Mouse (Mus musculus) stomach, postnatal 0 days (tissue): Measurements from ENCODE around the gene Hes2. TPM values are rescaled to one million over a fixed set of nuclear protein-coding genes. Genes with fewer than 3 reads are reported as not detected.
A peak's percentile ranks its signal among the peaks of the same experiment; 100 is the strongest.

Experiments
- ATAC-seq: fragments of 200-750 bp; cut with Nextera tagmentation; 2 replicates; pipeline ENCODE4 v1.8.0; 2017; ENCODE audit not compliant: low FRiP score, low TSS enrichment
- DNase-seq: peaks from one replicate; pipeline ENCODE4 v3.0.0-alpha.2; 2016; ENCODE audit warnings: low spot score
- H3K27ac ChIP-seq: fragments of 300-500 bp; sonication (generic); replicated peaks from 2 replicates; pipeline ENCODE4 v1.5.1; 2014; ENCODE audit warnings: mild to moderate bottlenecking, control low read depth
- H3K27me3 ChIP-seq: fragments of 300-500 bp; sonication (generic); 2 replicates; pipeline ENCODE4 v1.6.1; 2014; ENCODE audit warnings: low read length; ENCODE audit not compliant: control insufficient read depth, insufficient read depth
- H3K36me3 ChIP-seq: fragments of 300-500 bp; sonication (generic); 2 replicates; pipeline ENCODE4 v1.6.1; 2014; ENCODE audit warnings: low read length, mixed read lengths; ENCODE audit not compliant: control insufficient read depth, insufficient read depth
- H3K4me1 ChIP-seq: fragments of 300-500 bp; sonication (generic); replicated peaks from 2 replicates; pipeline ENCODE4 v1.6.1; 2014; ENCODE audit warnings: antibody characterized with exemption; ENCODE audit not compliant: control insufficient read depth, insufficient read depth
- H3K4me2 ChIP-seq: fragments of 300-500 bp; sonication (generic); replicated peaks from 2 replicates; pipeline ENCODE4 v1.6.1; 2014; ENCODE audit warnings: low read depth, mild to moderate bottlenecking, control low read depth, moderate library complexity
- H3K4me3 ChIP-seq: fragments of 300-500 bp; sonication (generic); 2 replicates; pipeline ENCODE4 v1.5.1; 2014; ENCODE audit warnings: low read depth, low read length, control low read depth
- H3K9ac ChIP-seq: fragments of 300-500 bp; sonication (generic); 2 replicates; pipeline ENCODE4 v1.6.1; 2014; ENCODE audit warnings: mild to moderate bottlenecking, low read length, control low read depth, mixed read lengths
- H3K9me3 ChIP-seq: fragments of 300-500 bp; sonication (generic); 2 replicates; pipeline ENCODE4 v1.6.1; 2016; ENCODE audit warnings: low read length; ENCODE audit not compliant: control insufficient read depth
- CTCF ChIP-seq: IDR thresholded peaks from 2 replicates; pipeline ENCODE4 v1.5.1; 2016; ENCODE audit warnings: antibody characterized with exemption, low read depth, mild to moderate bottlenecking, moderate library complexity
- EP300 ChIP-seq: optimal IDR thresholded peaks from 2 replicates; pipeline ENCODE3; 2016; ENCODE audit warnings: antibody characterized with exemption
- WGBS: fragments of 180-500 bp; shearing (Covaris S2); extraction: QIAGEN DNeasy Blood & Tissue Kit; methylation state at CpG from one replicate; pipeline ENCODE4 v1.1.7; 2014; 5-methylcytosine and 5-hydroxymethylcytosine counted together
- polyA plus RNA-seq: library from polyadenylated mRNA; unstranded; fragments of >200 nt; fragmentation: Nextera tagmentation; extraction: Ambion mirVana; gene quantifications from 2 replicates; pipeline ENCODE4 v1.2.1, GENCODE M21; 2015

Hes2 gene
- polyA plus RNA-seq, 1 experiment from 2014 or later = 0.87 TPM

GRCm38 (mm10) chr4:152129395-152129930 is 29.2 kb upstream of the Hes2 start:
- no peak for ATAC-seq
- no peak overlapping the region for H3K4me3 ChIP-seq

GRCm38 (mm10) chr4:152130771-152131653 is 27.7 kb upstream of the Hes2 start:
- Histone ChIP-seq H3K27ac (no peak overlapping the region; the same call in 1 of the 2 replicates), H3K4me3 (peak overlapping the region; percentile 42), H3K4me2 (peak overlapping the region; percentile 72), H3K36me3 (no peaks in the 10 kb centered on the region), H3K9ac (peak overlapping the region; percentile 48), H3K9me3 (no peaks in the 10 kb centered on the region), H3K4me1 (no peaks in the 10 kb centered on the region; the same call in 1 of the 2 replicates), H3K27me3 (peaks cover 8% of the 10 kb centered on the region)
- DNase-seq = peak; percentile 82
- WGBS = under 1% methylated on average over 74 of the region's 85 CpGs
- no peak for TF ChIP-seq EP300
- peak; percentile 68 for TF ChIP-seq CTCF
- ATAC-seq = peak; percentile 69

More at GRCm38 (mm10) chr4:152129395-152129930, 29.2 kb upstream of the Hes2 start:
- no peaks in the 10 kb centered on the region; the same call in 1 of the 2 replicates for H3K4me1 ChIP-seq
- no peak overlapping the region for H3K27ac ChIP-seq
- no peak overlapping the region for H3K9ac ChIP-seq
- H3K9me3 ChIP-seq = no peaks in the 10 kb centered on the region
- H3K4me2 ChIP-seq = no peak overlapping the region
- WGBS = 50% methylated on average over 13 of the region's 13 CpGs
- TF ChIP-seq CTCF = no peak
- TF ChIP-seq EP300 = no peak
- peaks cover 8% of the 10 kb centered on the region for H3K27me3 ChIP-seq
- no peaks in the 10 kb centered on the region for H3K36me3 ChIP-seq
- no peak for DNase-seq

- peak; percentile 27 for ATAC-seq
- no peak overlapping the region for H3K9ac ChIP-seq
- peak overlapping the region; percentile 42; the same call in 1 of the 2 replicates for H3K4me3 ChIP-seq
- H3K36me3 ChIP-seq = no peaks in the 10 kb centered on the region
- peak overlapping the region; percentile 72 for H3K4me2 ChIP-seq
- H3K27me3 ChIP-seq = peaks cover 8% of the 10 kb centered on the region
- no peak for TF ChIP-seq EP300
- TF ChIP-seq CTCF = no peak
- no peaks in the 10 kb centered on the region for H3K9me3 ChIP-seq
- 13% methylated on average over 46 of the region's 50 CpGs for WGBS
- no peaks in the 10 kb centered on the region for H3K4me1 ChIP-seq
- H3K27ac ChIP-seq = no peak overlapping the region
- DNase-seq = peak; percentile 77
Observed at GRCm38 (mm10) chr4:152131809-152132771, 26.6 kb upstream of the Hes2 start.

GRCm38 (mm10) chr4:152132772-152133169 is 25.9 kb upstream of the Hes2 start:
- Histone ChIP-seq H3K27me3 (peaks cover 6% of the 10 kb centered on the region), H3K9me3 (no peaks in the 10 kb centered on the region), H3K4me1 (no peaks in the 10 kb centered on the region), H3K27ac (no peak overlapping the region), H3K36me3 (no peaks in the 10 kb centered on the region), H3K4me3 (no peak overlapping the region), H3K4me2 (no peak overlapping the region), H3K9ac (no peak overlapping the region)
- WGBS = 36% methylated on average over 10 of the region's 10 CpGs
- ATAC-seq (no peak), DNase-seq (peak; percentile 43)
- no peak for TF ChIP-seq CTCF
- no peak for TF ChIP-seq EP300

- no peak overlapping the region for H3K27ac ChIP-seq
- H3K9me3 ChIP-seq = no peaks in the 10 kb centered on the region
- peaks cover 6% of the 10 kb centered on the region for H3K27me3 ChIP-seq
- no peak overlapping the region for H3K9ac ChIP-seq
- H3K4me1 ChIP-seq = no peaks in the 10 kb centered on the region
- 60% methylated on average over 5 of the region's 5 CpGs for WGBS
- DNase-seq = no peak
- no peaks in the 10 kb centered on the region for H3K36me3 ChIP-seq
- TF ChIP-seq EP300 = no peak
- no peak for TF ChIP-seq CTCF
- H3K4me3 ChIP-seq = no peak overlapping the region
- no peak overlapping the region for H3K4me2 ChIP-seq
- ATAC-seq = no peak
Observed at GRCm38 (mm10) chr4:152133213-152133612, 25.5 kb upstream of the Hes2 start.
